Mouse (Mus musculus): Measurements from ENCODE around the gene Taf5l. TPM values are rescaled to one million over a fixed set of nuclear protein-coding genes. Genes with fewer than 3 reads are reported as not detected.

Taf5l gene
- total RNA-seq (2023), result 70.7 TPM

GRCm38 (mm10) chr8:124021237-124022227 lies at the start of gene Taf5l, which contains the start of gene Urb2:
TSS of gene Taf5l (minus strand) at chr8:124021397.
TSS of gene Urb2 (plus strand) at chr8:124021508.

GRCm38 (mm10) chr8:123982826-123983400 lies 38.3 kb downstream of the Taf5l start, which contains the start of gene Abcb10:
TSS of gene Abcb10 (minus strand) at chr8:123983122.

GRCm38 (mm10) chr8:123948942-123949685 lies 72.1 kb downstream of the Taf5l start, which contains the start of gene Nup133:
TSS of gene Nup133 (minus strand) at chr8:123949265.

Other genes starting within 250 kb of the Taf5l start
- 6.5 TPM for gene Rab4a, start 215.4 kb downstream of the Taf5l start, total RNA-seq (2023)
- gene Ccsap, start 161.2 kb downstream of the Taf5l start, total RNA-seq (2023), result 24.1 TPM
- not detected for gene Acta1, start 126.6 kb downstream of the Taf5l start, total RNA-seq (2023)
- gene Nup133, start 72.1 kb downstream of the Taf5l start, total RNA-seq (2023), result 23.3 TPM
- 3.1 TPM for gene Abcb10, start 38.3 kb downstream of the Taf5l start, total RNA-seq (2023)
- gene Urb2, start 111 bp upstream of the Taf5l start, total RNA-seq (2023), result 19.1 TPM
- gene Galnt2, start 210.0 kb upstream of the Taf5l start, total RNA-seq (2023), result 37.8 TPM